Mouse (Mus musculus): Measurements from ENCODE around the gene Hnrnpll. TPM values are rescaled to one million over a fixed set of nuclear protein-coding genes. Genes with fewer than 3 reads are reported as not detected.

Hnrnpll gene
- polyA plus RNA-seq, 1 experiment, result 52.0 TPM

- TF ChIP-seq CTCF (IDR thresholded peaks at IDR 0.05; ENCODE audit: control insufficient read depth, insufficient read depth, insufficient replicate concordance, low read depth, low read length) (no peak), POLR2A (IDR thresholded peaks at IDR 0.05; ENCODE audit: control insufficient read depth, low read depth, low read length) (0 out of 2 replicates have a peak, but pooled peaks have one; percentile 6)
- Histone ChIP-seq H3K27ac (ENCODE audit: control insufficient read depth, insufficient read depth, low read depth, low read length) (no peak overlapping the region), H3K27me3 (ENCODE audit: control insufficient read depth, insufficient read depth, low read length) (no peaks in the 10 kb centered on the region), H3K36me3 (ENCODE audit: control insufficient read depth, insufficient read depth, low read length) (no peaks in the 10 kb centered on the region), H3K4me3 (ENCODE audit: control insufficient read depth, low read depth, low read length) (no peak overlapping the region), H3K4me1 (ENCODE audit: control insufficient read depth, insufficient read depth, low read length) (peaks cover 19% of the 10 kb centered on the region)
These were observed 79.6 kb downstream of the Hnrnpll start for GRCm38 (mm10) chr17:79982548-79982947.

GRCm38 (mm10) chr17:79981758-79982481, 80.2 kb downstream of the Hnrnpll start:
- Histone ChIP-seq H3K27ac (ENCODE audit: control insufficient read depth, insufficient read depth, low read depth, low read length) (0 out of 2 replicates have a peak overlapping the region, but pooled peaks have one; percentile 24), H3K4me3 (ENCODE audit: control insufficient read depth, low read depth, low read length) (no peak overlapping the region), H3K27me3 (ENCODE audit: control insufficient read depth, insufficient read depth, low read length) (no peaks in the 10 kb centered on the region), H3K4me1 (ENCODE audit: control insufficient read depth, insufficient read depth, low read length) (peaks cover 19% of the 10 kb centered on the region), H3K36me3 (ENCODE audit: control insufficient read depth, insufficient read depth, low read length) (no peaks in the 10 kb centered on the region)
- 0 out of 2 replicates have a peak, but pooled peaks have one; percentile 8 for TF ChIP-seq POLR2A (IDR thresholded peaks at IDR 0.05; ENCODE audit: control insufficient read depth, low read depth, low read length)
- no peak for TF ChIP-seq CTCF (IDR thresholded peaks at IDR 0.05; ENCODE audit: control insufficient read depth, insufficient read depth, insufficient replicate concordance, low read depth, low read length)

- no peak for TF ChIP-seq CTCF (IDR thresholded peaks at IDR 0.05; ENCODE audit: control insufficient read depth, insufficient read depth, insufficient replicate concordance, low read depth, low read length)
- TF ChIP-seq POLR2A (IDR thresholded peaks at IDR 0.05; ENCODE audit: control insufficient read depth, low read depth, low read length), result no peak
- peaks cover 19% of the 10 kb centered on the region for H3K4me1 ChIP-seq (ENCODE audit: control insufficient read depth, insufficient read depth, low read length)
- no peaks in the 10 kb centered on the region for H3K27me3 ChIP-seq (ENCODE audit: control insufficient read depth, insufficient read depth, low read length)
- H3K27ac ChIP-seq (ENCODE audit: control insufficient read depth, insufficient read depth, low read depth, low read length), result no peak overlapping the region
- H3K4me3 ChIP-seq (ENCODE audit: control insufficient read depth, low read depth, low read length), result no peak overlapping the region
- no peaks in the 10 kb centered on the region for H3K36me3 ChIP-seq (ENCODE audit: control insufficient read depth, insufficient read depth, low read length)
These were observed 80.8 kb downstream of the Hnrnpll start for GRCm38 (mm10) chr17:79981348-79981747.

GRCm38 (mm10) chr17:79980421-79981120, 81.6 kb downstream of the Hnrnpll start:
- no peak for TF ChIP-seq CTCF (IDR thresholded peaks at IDR 0.05; ENCODE audit: control insufficient read depth, insufficient read depth, insufficient replicate concordance, low read depth, low read length)
- no peak for TF ChIP-seq POLR2A (IDR thresholded peaks at IDR 0.05; ENCODE audit: control insufficient read depth, low read depth, low read length)
- no peaks in the 10 kb centered on the region for H3K27me3 ChIP-seq (ENCODE audit: control insufficient read depth, insufficient read depth, low read length)
- peaks cover 21% of the 10 kb centered on the region for H3K4me1 ChIP-seq (ENCODE audit: control insufficient read depth, insufficient read depth, low read length)
- no peak overlapping the region for H3K4me3 ChIP-seq (ENCODE audit: control insufficient read depth, low read depth, low read length)
- H3K27ac ChIP-seq (ENCODE audit: control insufficient read depth, insufficient read depth, low read depth, low read length), result no peak overlapping the region
- no peaks in the 10 kb centered on the region for H3K36me3 ChIP-seq (ENCODE audit: control insufficient read depth, insufficient read depth, low read length)

Other genes with a start within 250 kb of the Hnrnpll start
- 16.8 and 19.9 TPM in 2 replicates for gene Atl2, start 166.2 kb downstream of the Hnrnpll start, polyA plus RNA-seq (2012; rRNA removed)
- 19.5 and 27.5 TPM in 2 replicates for gene Galm, start 65.1 kb upstream of the Hnrnpll start, polyA plus RNA-seq (2012; rRNA removed)
- 63.1 and 79.8 TPM in 2 replicates for gene Srsf7, start 145.0 kb upstream of the Hnrnpll start, polyA plus RNA-seq (2012; rRNA removed)
- 137 and 174 TPM in 2 replicates for gene Ttc39d, start 145.1 kb upstream of the Hnrnpll start, polyA plus RNA-seq (2012; rRNA removed)
- gene Gemin6, start 162.1 kb upstream of the Hnrnpll start, polyA plus RNA-seq (2012; rRNA removed), result 14.2 and 15.3 TPM in 2 replicates
- gene Morn2, start 227.9 kb upstream of the Hnrnpll start, polyA plus RNA-seq (2012; rRNA removed), result 365 and 391 TPM in 2 replicates
- gene Dhx57, start 228.1 kb upstream of the Hnrnpll start, polyA plus RNA-seq (2012; rRNA removed), result 5.0 and 5.3 TPM in 2 replicates
- gene Arhgef33, start 245.1 kb upstream of the Hnrnpll start, polyA plus RNA-seq (2012; rRNA removed), result 19.8 and 22.6 TPM in 2 replicates